Mouse (Mus musculus): Measurements from ENCODE around the gene Ppp1r12b. TPM values are rescaled to one million over a fixed set of nuclear protein-coding genes. Genes with fewer than 3 reads are reported as not detected.

Ppp1r12b gene
- total and polyA plus RNA-seq, 3 experiments: 4.7 to 7.8 TPM; not detected in 1

DNA sequence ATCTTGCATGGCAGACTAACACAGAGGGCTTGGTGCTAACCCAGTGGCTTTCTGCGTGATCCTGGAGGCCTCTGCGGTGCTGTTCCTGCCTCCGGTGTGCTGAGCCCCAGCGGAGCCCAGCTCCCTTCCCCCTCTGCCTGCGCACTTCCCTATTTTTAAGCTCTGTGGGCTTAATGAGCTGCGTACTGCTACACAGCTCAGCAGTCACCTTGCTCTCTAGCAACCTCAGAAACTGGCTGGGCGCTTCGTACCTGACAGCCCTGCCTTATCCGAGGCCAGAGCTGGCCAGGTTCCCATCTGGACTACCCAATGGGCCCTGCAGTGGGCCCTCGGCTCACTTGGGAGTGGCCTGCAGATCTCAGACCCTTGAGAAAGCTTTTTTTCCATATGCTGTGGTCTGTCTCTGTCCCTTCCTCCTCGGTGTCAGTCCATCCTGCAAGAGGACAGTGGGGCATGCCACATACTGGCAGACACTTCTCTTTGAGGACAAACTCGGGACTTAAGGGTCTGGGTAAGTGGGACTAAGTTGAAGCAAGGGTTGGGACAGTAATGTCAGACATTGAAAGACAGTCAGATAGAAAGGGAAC is 235.9 kb downstream of the Ppp1r12b start (continued):
- no peak for TF ChIP-seq ZC3H11A (IDR thresholded peaks at IDR 0.05; ENCODE audit: low read depth, low read length)
- TF ChIP-seq CTCF (IDR thresholded peaks at IDR 0.05 in 2 of 3, conservative IDR thresholded peaks at IDR 0.05 in 1 of 3; ENCODE audit: control insufficient read depth in 1 of 3, insufficient read depth in 1 of 3, low read depth in 2 of 3, low read length in 3 of 3, poor library complexity in 1 of 3, severe bottlenecking in 1 of 3): no peak
- no peak for TF ChIP-seq ZMIZ1 (IDR thresholded peaks at IDR 0.05; ENCODE audit: low read depth, low read length)

DNA sequence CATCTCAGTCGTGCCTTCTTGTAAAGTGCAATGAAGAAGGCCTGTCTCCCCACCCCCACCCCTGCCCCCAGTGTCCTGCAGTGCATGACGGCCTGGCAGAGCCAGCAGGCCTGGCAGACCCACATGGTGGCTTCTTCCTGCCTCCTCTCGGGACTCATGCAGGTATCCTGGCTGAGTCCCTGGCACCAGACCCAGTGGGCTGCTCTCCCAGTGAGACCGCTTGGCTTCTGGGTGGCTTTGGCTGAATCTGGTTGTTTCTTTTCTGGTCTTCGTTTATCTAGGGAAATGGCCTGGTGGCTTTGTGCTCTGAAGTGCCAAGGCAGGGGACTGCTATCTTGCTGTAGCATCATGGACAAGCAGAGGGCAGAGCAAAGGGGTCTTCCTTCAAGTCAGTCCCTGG is 240.7 kb downstream of the Ppp1r12b start:
- Histone ChIP-seq H3K27me3 (ENCODE audit: control insufficient read depth in 1 of 2, insufficient read depth in 2 of 2, low read length in 2 of 2) (no peaks in the 10 kb centered on the region), H3K9me3 (replicated peaks; ENCODE audit: insufficient read depth, low read length) (no peaks in the 10 kb centered on the region), H3K9ac (ENCODE audit: control insufficient read depth, low read depth, low read length, poor library complexity, severe bottlenecking) (no peak overlapping the region), H3K27ac (ENCODE audit: control insufficient read depth, low read depth, low read length) (no peak overlapping the region), H3K4me3 (ENCODE audit: control insufficient read depth in 1 of 2, insufficient read depth in 1 of 2, low read depth in 2 of 2, low read length in 2 of 2) (no peak overlapping the region), H3K4me1 (ENCODE audit: control insufficient read depth in 1 of 2, insufficient read depth in 2 of 2, low read length in 2 of 2) (peaks cover 2 to 15% of the 10 kb centered on the region in 2 experiments; a peak in 2 of 4 replicates), H3K79me2 (ENCODE audit: control insufficient read depth, insufficient read depth, low read length, poor library complexity) (no peaks in the 10 kb centered on the region), H3K36me3 (ENCODE audit: control insufficient read depth in 1 of 2, insufficient read depth in 2 of 2, low read length in 2 of 2) (peaks cover 0 to 11% of the 10 kb centered on the region in 2 experiments; a peak in 2 of 4 replicates)
- DNase-seq (ENCODE audit: low read depth, low spot score): no peak
- TF ChIP-seq UBTF (IDR thresholded peaks at IDR 0.05; ENCODE audit: borderline replicate concordance, insufficient read depth, low read depth, low read length): no peak
- no peak for TF ChIP-seq JUND (IDR thresholded peaks at IDR 0.05; ENCODE audit: low read depth, low read length)
- TF ChIP-seq TAL1 (IDR thresholded peaks at IDR 0.05; ENCODE audit: low read length): no peak
- TF ChIP-seq USF2 (IDR thresholded peaks at IDR 0.05; ENCODE audit: borderline replicate concordance in 1 of 2, insufficient read depth in 1 of 2, low read depth in 1 of 2, low read length in 2 of 2): no peak
- no peak for TF ChIP-seq POLR2AphosphoS2 (IDR thresholded peaks at IDR 0.05; ENCODE audit: low read length)
- no peak for TF ChIP-seq TBP (IDR thresholded peaks at IDR 0.05; ENCODE audit: low read depth, low read length)
- TF ChIP-seq MXI1 (IDR thresholded peaks at IDR 0.05; ENCODE audit: low read depth, low read length): no peak

DNA sequence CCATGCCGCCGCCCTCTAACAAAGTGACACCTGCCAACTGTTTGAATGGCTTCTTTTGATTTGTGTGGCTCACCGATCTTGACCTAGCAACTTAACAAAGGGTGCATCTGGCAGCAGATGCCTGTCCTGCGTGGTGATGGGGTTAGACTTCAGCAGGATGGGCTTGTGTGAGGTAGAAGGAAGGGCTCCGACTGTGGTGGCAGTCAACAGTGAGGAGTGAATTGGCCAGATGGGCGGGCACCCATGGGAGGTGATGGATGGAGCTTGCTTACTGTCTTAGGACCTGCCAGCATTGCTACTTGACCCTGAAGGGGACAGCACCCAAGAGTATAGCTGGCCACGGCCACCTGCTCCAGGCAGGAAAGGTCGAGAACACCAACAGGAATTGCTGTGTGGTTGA is 241.6 kb downstream of the Ppp1r12b start:
- Histone ChIP-seq H3K27me3 (ENCODE audit: control insufficient read depth in 1 of 2, insufficient read depth in 2 of 2, low read length in 2 of 2) (no peaks in the 10 kb centered on the region), H3K4me3 (ENCODE audit: control insufficient read depth in 1 of 2, insufficient read depth in 1 of 2, low read depth in 2 of 2, low read length in 2 of 2) (no peak overlapping the region), H3K4me1 (ENCODE audit: control insufficient read depth in 1 of 2, insufficient read depth in 2 of 2, low read length in 2 of 2) (peaks cover 2 to 11% of the 10 kb centered on the region in 2 experiments; a peak in 2 of 4 replicates), H3K9ac (ENCODE audit: control insufficient read depth, low read depth, low read length, poor library complexity, severe bottlenecking) (no peak overlapping the region), H3K27ac (ENCODE audit: control insufficient read depth, low read depth, low read length) (no peak overlapping the region), H3K36me3 (ENCODE audit: control insufficient read depth in 1 of 2, insufficient read depth in 2 of 2, low read length in 2 of 2) (peaks cover 0 to 8% of the 10 kb centered on the region in 2 experiments; a peak in 2 of 4 replicates), H3K79me2 (ENCODE audit: control insufficient read depth, insufficient read depth, low read length, poor library complexity) (no peaks in the 10 kb centered on the region), H3K9me3 (replicated peaks; ENCODE audit: insufficient read depth, low read length) (no peaks in the 10 kb centered on the region)
- no peak for TF ChIP-seq SIN3A (IDR thresholded peaks at IDR 0.05; ENCODE audit: low read length)
- no peak for DNase-seq (ENCODE audit: low read depth, low spot score)

DNA sequence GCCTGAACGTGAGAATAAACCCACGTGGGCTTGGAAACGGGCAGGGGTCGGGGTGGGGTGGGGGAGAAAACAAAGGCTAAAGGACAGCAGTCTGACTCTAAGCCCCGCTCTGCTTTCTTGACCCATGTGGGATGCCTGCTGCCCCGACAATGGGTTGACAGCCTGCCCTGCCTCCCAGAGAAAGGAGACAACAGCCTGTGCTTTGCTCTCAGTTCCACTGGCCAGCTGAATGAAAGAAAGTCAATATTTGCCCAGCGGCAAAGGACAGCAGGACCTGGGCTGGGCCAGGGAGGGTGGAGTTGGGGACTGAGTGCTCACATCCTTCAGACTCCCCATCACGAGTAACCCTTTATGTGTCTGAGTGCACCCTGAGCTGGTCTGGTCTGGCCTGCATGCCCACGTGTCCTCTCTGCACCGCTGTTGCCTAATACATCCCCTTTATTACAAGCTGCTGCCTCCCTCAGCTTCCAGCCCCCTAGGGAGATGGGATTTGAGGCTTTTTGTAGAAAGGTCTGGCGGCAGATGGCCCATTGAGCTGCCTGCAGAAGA is 242.2 kb downstream of the Ppp1r12b start:
- no peak overlapping the region for H3K4me3 ChIP-seq (ENCODE audit: control insufficient read depth in 1 of 2, insufficient read depth in 1 of 2, low read depth in 2 of 2, low read length in 2 of 2)
- H3K79me2 ChIP-seq (ENCODE audit: control insufficient read depth, insufficient read depth, low read length, poor library complexity): no peaks in the 10 kb centered on the region
- no peak overlapping the region for H3K27ac ChIP-seq (ENCODE audit: control insufficient read depth, low read depth, low read length)
- DNase-seq (ENCODE audit: low read depth, low spot score): no peak
- H3K36me3 ChIP-seq (ENCODE audit: control insufficient read depth in 1 of 2, insufficient read depth in 2 of 2, low read length in 2 of 2): peaks cover 0 to 8% of the 10 kb centered on the region in 2 experiments; a peak in 2 of 4 replicates
- H3K27me3 ChIP-seq (ENCODE audit: control insufficient read depth in 1 of 2, insufficient read depth in 2 of 2, low read length in 2 of 2): no peaks in the 10 kb centered on the region
- H3K9ac ChIP-seq (ENCODE audit: control insufficient read depth, low read depth, low read length, poor library complexity, severe bottlenecking): no peak overlapping the region
- H3K9me3 ChIP-seq (replicated peaks; ENCODE audit: insufficient read depth, low read length): no peaks in the 10 kb centered on the region
- peaks cover 2 to 10% of the 10 kb centered on the region in 2 experiments; a peak in 2 of 4 replicates for H3K4me1 ChIP-seq (ENCODE audit: control insufficient read depth in 1 of 2, insufficient read depth in 2 of 2, low read length in 2 of 2)
- TF ChIP-seq MAX (IDR thresholded peaks at IDR 0.05; ENCODE audit: low read length) (no peak), ZNF384 (IDR thresholded peaks at IDR 0.05; ENCODE audit: low read depth, low read length) (no peak), ETS1 (IDR thresholded peaks at IDR 0.05; ENCODE audit: low read depth, low read length) (no peak), RAD21 (IDR thresholded peaks at IDR 0.05; ENCODE audit: low read depth, low read length) (no peak), MYC (IDR thresholded peaks at IDR 0.05; ENCODE audit: low read depth, low read length) (no peak), RCOR1 (IDR thresholded peaks at IDR 0.05; ENCODE audit: low read depth, low read length) (no peak), BHLHE40 (IDR thresholded peaks at IDR 0.05; ENCODE audit: borderline replicate concordance, low read depth, low read length) (no peak), E2F4 (IDR thresholded peaks at IDR 0.05; ENCODE audit: borderline replicate concordance, low read depth, low read length) (no peak), KAT2A (conservative IDR thresholded peaks at IDR 0.05; ENCODE audit: low read depth, low read length) (no peak), POLR2A (IDR thresholded peaks at IDR 0.05; ENCODE audit: control insufficient read depth in 1 of 2, insufficient read depth in 1 of 2, low read depth in 1 of 2, low read length in 2 of 2, poor library complexity in 1 of 2) (no peak), MYB (IDR thresholded peaks at IDR 0.05; ENCODE audit: low read depth, low read length) (no peak), MEF2A (IDR thresholded peaks at IDR 0.05; ENCODE audit: extremely low read depth, insufficient replicate concordance, low read depth, low read length, poor library complexity, severe bottlenecking) (no peak), MAZ (IDR thresholded peaks at IDR 0.05; ENCODE audit: low read depth, low read length) (no peak)

Measured in MEL (cell line).